Mouse (Mus musculus): ENCODE results near the gene Cbl.

The Cbl gene

DNA sequence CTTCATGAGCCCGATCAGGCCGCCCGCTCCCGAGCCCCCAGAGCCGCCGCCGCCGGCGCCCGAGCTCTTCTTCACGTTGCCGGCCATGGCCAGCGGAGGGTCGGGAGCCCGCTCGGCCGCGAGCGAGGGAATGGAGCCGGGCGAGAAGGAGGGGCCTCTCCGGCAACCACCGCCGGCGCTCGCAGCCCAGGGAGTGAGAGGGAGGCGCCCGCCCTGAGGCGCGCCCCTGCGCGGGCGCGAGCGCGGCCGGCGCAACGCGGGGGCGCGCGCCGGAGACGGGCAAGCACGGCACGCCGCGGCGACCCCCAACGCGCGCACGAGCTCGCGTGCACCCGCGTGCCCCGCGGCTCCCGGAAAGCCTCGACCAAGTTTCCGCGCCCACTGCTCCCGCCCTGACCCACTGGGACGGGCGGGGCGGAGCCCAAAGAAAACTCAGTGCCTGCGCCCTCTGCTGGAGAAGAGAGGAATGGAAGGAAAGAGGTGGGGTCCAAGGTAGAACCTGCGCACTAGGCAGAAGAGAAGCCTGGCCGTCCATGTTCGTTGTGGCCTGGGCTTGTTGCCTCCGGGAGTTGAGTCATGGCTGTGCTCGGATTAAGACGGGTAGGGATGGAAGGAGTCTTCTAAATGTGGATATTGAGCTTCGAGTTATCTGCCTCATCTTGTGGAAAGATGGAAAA lies at the start of gene Cbl:
Gene Cbl (minus strand): TSS at position 248 of the 677 bp plus-strand sequence.
- peak; percentile 98 for DNase-seq

- DNase-seq = no peak
Measured at GRCm38 (mm10) chr9:44283183-44283582, 49.3 kb upstream of the Cbl start.

- DNase-seq = no peak
Measured at GRCm38 (mm10) chr9:44269973-44270372, 36.1 kb upstream of the Cbl start.

DNA sequence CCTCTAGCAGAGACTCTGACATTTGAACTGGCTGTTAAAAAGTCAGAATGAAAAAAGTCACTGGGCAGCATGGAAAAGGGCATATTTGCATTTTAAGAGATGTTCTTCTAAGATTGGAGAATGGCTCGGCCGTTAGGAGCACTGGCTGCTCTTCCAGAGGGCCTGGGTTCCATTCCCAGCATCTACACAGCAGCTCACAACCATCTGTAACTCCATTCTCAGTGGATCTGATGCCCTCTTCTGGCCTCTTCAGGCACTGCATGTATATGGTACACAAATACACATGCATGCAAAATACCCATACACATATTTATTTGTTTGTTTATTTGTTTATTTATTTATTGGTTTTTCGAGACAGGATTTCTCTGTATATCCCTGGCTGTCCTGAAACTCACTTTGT lies 35.2 kb upstream of the Cbl start:
- no peak for DNase-seq

GRCm38 (mm10) chr9:44268432-44268831 lies 34.6 kb upstream of the Cbl start, which contains the start of gene Nlrx1:
Gene Nlrx1, minus strand, starts transcription at chr9:44268599.
- DNase-seq = no peak

DNA sequence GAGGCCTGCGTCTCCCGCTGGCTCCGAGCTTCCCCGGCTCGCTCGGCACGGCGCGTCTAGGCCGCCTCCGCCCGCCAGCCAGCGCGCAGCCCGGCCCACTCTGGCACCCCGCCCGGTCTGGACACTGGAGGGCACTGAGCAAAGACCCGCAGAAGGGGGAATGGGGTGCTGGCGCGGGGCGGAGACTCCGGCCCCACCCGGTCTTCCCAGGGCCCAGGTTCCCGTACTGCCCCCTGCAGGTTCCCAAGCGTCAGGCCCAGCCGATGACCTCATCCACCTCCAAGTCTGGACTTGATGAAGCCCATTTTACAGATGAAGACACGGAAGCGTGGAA lies 34.1 kb upstream of the Cbl start:
- peak; percentile 88 for DNase-seq

GRCm38 (mm10) chr9:44267319-44268026 lies 33.6 kb upstream of the Cbl start:
- no peak for DNase-seq

GRCm38 (mm10) chr9:44266478-44267226 lies 32.8 kb upstream of the Cbl start:
- no peak for DNase-seq

- no peak for DNase-seq
Measured at GRCm38 (mm10) chr9:44261388-44261787, 27.5 kb upstream of the Cbl start.

GRCm38 (mm10) chr9:44259014-44259413 lies 25.2 kb upstream of the Cbl start:
- DNase-seq = no peak

DNA sequence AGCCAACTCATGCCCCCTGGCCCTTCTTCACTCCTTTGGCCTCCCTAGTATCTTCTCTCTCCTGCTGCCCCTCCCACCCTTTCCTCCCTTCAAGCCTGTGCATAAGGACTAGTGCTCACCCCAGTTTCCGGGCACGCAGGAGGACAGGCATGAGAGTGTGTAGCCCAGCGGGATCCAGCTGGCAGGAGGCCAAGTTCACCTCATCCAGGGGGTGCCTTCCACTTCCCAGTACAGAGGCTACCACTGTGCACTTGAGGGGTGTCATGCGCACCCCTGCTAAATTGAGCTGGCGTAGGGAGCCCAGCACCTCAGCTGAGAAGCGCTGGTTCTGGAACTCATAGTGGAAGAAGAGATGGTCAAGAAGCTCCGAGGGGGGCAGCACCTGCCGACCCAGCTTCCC lies 22.4 kb upstream of the Cbl start:
- no peak for DNase-seq

DNA sequence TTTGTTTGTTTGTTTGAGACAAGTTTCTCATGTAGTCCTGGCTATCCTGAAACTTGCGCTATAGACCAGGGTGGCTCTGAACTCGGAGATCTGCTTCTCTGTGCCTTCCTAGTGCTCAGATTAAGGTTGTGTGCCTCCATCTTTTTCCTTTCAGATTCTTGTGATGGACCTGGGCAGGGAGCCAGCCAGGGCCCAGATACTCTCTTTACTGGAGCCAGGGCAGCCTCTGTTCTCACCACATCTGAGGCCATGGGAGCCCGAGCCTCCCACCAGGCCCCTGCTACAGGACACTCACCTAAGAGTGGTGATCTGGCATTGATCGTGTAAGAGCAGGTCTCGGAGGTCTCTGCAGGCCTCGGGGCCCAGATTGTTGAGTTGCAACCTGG lies 21.3 kb upstream of the Cbl start:
- no peak for DNase-seq

DNA sequence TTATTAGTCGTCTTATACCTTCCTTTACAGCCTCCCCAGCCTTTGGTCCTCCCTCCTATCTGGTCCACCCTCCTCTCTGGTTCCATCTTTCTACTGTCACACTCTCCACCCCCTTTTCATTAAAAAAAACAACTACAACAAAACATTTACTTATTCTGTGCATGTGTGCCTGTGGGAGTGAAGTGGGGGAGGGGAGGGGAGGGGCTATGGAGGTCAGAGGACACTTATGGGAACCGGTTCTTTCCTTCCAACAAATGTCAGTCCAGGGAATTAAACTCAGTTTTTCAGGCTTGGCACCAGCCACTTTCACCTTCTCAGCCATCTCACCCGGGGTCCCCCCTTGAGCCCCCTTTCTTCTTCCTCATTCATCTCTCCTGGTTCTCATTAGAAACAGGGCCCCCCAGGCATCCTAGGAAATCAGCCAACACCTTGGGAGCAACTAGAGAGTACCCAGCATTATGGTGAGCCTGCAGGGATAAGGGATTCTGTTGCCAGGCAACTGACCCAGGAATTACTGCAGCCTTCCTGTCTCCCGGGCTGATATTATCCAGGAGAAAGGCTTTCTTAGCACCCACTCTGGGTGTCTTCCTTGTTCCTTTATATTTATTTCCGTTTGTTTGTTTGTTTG lies 20.8 kb upstream of the Cbl start:
- no peak for DNase-seq

DNA sequence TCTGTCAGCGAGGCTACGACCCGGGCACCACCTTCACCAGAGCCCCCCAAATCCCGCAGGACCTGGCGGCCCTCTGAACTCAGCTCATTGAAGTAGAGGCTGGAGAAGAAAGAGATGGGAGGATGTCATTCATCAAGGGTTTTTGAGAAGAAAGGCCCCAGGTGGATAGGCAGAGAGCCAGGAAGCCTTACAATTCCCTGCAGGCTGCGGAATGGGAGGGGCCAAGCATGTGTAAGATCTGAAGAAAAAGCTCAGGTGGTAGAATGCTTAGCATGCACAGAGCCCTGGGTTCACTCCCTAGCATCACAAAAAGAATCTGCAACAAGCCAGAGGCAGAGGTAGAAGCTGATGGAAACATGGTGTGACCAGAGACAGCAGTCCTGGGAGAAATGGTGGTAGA lies 19.6 kb upstream of the Cbl start:
- no peak for DNase-seq

GRCm38 (mm10) chr9:44251314-44251713 lies 17.5 kb upstream of the Cbl start, which contains the start of gene Pdzd3:
Gene Pdzd3, minus strand, starts transcription at chr9:44251471.
- DNase-seq = no peak

- DNase-seq = no peak
Measured at GRCm38 (mm10) chr9:44250445-44250844, 16.6 kb upstream of the Cbl start.

GRCm38 (mm10) chr9:44249181-44250146 lies 15.6 kb upstream of the Cbl start:
- DNase-seq = peak; percentile 60

GRCm38 (mm10) chr9:44247907-44248306 lies 14.1 kb upstream of the Cbl start:
- no peak for DNase-seq

DNA sequence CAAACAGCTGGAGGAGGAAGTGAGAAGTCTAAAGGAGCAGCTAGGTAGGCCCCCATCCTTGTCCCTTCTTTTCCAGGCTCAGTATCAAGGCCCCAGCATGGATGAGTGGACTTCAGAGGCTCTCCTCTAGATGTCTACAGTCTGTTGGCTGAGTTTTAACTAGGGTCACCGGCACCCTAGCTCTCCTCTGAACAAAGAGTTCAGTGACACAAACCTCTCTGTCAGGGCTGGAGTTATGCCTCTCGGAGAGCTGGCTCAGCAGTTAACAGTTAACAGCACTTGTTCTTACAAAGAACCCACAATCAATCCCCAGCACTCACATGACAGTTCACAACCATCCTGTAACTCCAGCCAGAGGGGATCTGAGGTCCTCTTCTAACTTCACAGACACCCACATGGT lies 9.8 kb upstream of the Cbl start:
- no peak for DNase-seq

DNA sequence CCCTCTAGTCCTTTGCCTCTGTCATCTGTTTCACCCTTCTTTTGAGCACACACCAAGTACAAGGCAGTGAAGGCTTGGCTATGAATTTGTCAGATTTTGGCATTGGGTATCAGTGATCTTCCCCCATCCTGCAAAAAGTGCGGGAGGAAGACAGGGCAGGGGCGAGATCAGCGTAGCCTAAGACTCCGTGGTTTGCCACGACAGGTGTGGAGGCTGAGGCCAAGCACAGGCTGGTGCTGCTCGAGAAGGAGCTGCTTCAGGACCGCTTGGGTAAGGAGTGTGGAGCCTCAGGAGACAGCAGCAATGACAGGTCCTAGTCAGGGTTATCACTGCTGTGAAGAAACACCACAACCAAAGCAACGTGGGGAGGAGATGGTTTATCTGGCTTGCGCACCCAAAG lies 7.6 kb upstream of the Cbl start:
- no peak for DNase-seq

- DNase-seq = no peak
Measured at GRCm38 (mm10) chr9:44240911-44241310, 7.1 kb upstream of the Cbl start.

DNA sequence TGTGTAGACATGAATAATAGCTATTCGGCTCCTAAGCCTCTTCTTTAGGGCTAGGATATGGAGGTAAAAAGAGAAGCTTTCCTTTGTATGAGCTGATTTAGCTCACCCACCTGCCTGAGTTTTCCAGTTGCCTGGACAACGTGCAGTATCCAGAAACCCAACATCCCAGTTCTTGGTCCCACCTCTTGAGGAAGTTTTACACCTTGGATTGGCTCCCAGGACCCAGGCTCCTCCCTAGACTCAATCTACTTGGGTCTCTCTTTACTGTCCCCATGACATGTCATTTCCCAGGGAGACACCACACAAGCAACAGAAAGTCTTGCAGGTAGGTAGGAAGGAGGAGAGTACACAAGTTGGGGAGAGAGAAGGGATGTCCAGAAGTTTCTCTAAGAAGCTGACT lies 6.5 kb upstream of the Cbl start, which contains the start of gene Ccdc153:
Gene Ccdc153 (plus strand): TSS at position 278 of the 400 bp plus-strand sequence.
- no peak for DNase-seq
